Mouse (Mus musculus): ENCODE data around the gene Olfr922. TPM values are rescaled to one million over a fixed set of nuclear protein-coding genes. Genes with fewer than 3 reads are reported as not detected.

The Olfr922 gene
- polyA plus RNA-seq, 1 experiment from 2014 or later = not detected

Other genes with a start within 250 kb of the Olfr922 start
- not detected in 2 replicates for gene Olfr912, start 234.4 kb upstream of the Olfr922 start, polyA plus RNA-seq (2014; fragmentation: Nextera tagmentation; extraction: Ambion mirVana)
- gene Olfr913, start 221.9 kb upstream of the Olfr922 start, polyA plus RNA-seq (2014; fragmentation: Nextera tagmentation; extraction: Ambion mirVana) = not detected in 2 replicates
- not detected in 2 replicates for gene Olfr914, start 209.5 kb upstream of the Olfr922 start, polyA plus RNA-seq (2014; fragmentation: Nextera tagmentation; extraction: Ambion mirVana)
- not detected in 2 replicates for gene Olfr916, start 154.7 kb upstream of the Olfr922 start, polyA plus RNA-seq (2014; fragmentation: Nextera tagmentation; extraction: Ambion mirVana)
- not detected in 2 replicates for gene Olfr917, start 148.8 kb upstream of the Olfr922 start, polyA plus RNA-seq (2014; fragmentation: Nextera tagmentation; extraction: Ambion mirVana)
- not detected in 2 replicates for gene Olfr918, start 140.0 kb upstream of the Olfr922 start, polyA plus RNA-seq (2014; fragmentation: Nextera tagmentation; extraction: Ambion mirVana)
- gene Olfr919, start 110.9 kb upstream of the Olfr922 start, polyA plus RNA-seq (2014; fragmentation: Nextera tagmentation; extraction: Ambion mirVana) = not detected in 2 replicates
- 9.6 and 10.4 TPM in 2 replicates for gene Vwa5a, start 96.3 kb upstream of the Olfr922 start, polyA plus RNA-seq (2014; fragmentation: Nextera tagmentation; extraction: Ambion mirVana)
- not detected in 2 replicates for gene Olfr920, start 62.3 kb upstream of the Olfr922 start, polyA plus RNA-seq (2014; fragmentation: Nextera tagmentation; extraction: Ambion mirVana)
- not detected in 2 replicates for gene Olfr921, start 41.5 kb upstream of the Olfr922 start, polyA plus RNA-seq (2014; fragmentation: Nextera tagmentation; extraction: Ambion mirVana)
- not detected in 2 replicates for gene Olfr923, start 11.9 kb downstream of the Olfr922 start, polyA plus RNA-seq (2014; fragmentation: Nextera tagmentation; extraction: Ambion mirVana)
- gene Olfr924, start 29.8 kb downstream of the Olfr922 start, polyA plus RNA-seq (2014; fragmentation: Nextera tagmentation; extraction: Ambion mirVana) = not detected in 2 replicates
- not detected in 2 replicates for gene Olfr26, start 40.4 kb downstream of the Olfr922 start, polyA plus RNA-seq (2014; fragmentation: Nextera tagmentation; extraction: Ambion mirVana)
- gene Olfr926, start 62.5 kb downstream of the Olfr922 start, polyA plus RNA-seq (2014; fragmentation: Nextera tagmentation; extraction: Ambion mirVana) = not detected in 2 replicates
- not detected in 2 replicates for gene Olfr930, start 115.2 kb downstream of the Olfr922 start, polyA plus RNA-seq (2014; fragmentation: Nextera tagmentation; extraction: Ambion mirVana)
- gene Olfr933, start 157.7 kb downstream of the Olfr922 start, polyA plus RNA-seq (2014; fragmentation: Nextera tagmentation; extraction: Ambion mirVana) = not detected in 2 replicates
- gene Olfr934, start 173.7 kb downstream of the Olfr922 start, polyA plus RNA-seq (2014; fragmentation: Nextera tagmentation; extraction: Ambion mirVana) = not detected in 2 replicates
- gene Olfr935, start 185.1 kb downstream of the Olfr922 start, polyA plus RNA-seq (2014; fragmentation: Nextera tagmentation; extraction: Ambion mirVana) = not detected in 2 replicates
- not detected in 2 replicates for gene Olfr146, start 208.8 kb downstream of the Olfr922 start, polyA plus RNA-seq (2014; fragmentation: Nextera tagmentation; extraction: Ambion mirVana)

All from neural tube, embryonic 11.5 days (tissue).